Mouse (Mus musculus): ENCODE data around the gene Arpc1a. TPM values are rescaled to one million over a fixed set of nuclear protein-coding genes. Genes with fewer than 3 reads are reported as not detected.
A peak's percentile ranks its signal among the peaks of the same experiment; 100 is the strongest.
"Not testable (repeated sequence)": the region's sequence is repeated elsewhere in the genome, so short reads cannot be mapped to it uniquely, and the experiment has no call there.

Arpc1a gene
- 49.7 and 54.0 TPM in 2 replicates for polyA plus RNA-seq (2012; rRNA removed)

GRCm38 (mm10) chr5:145083632-145084451 lies at the start of gene Arpc1a, which contains the start of gene Kpna7:
TSS of gene Arpc1a (plus strand) at chr5:145083830.
TSS of gene Kpna7 (minus strand) at chr5:145084030.
- Histone ChIP-seq H3K4me3 (ENCODE audit: extremely low read depth, insufficient read depth, insufficient read length) (peak within 1 kb of the TSS; percentile 81), H3K27me3 (ENCODE audit: control insufficient read depth, insufficient read depth, low read length) (no peaks in the 10 kb centered on the region; the same call in 1 of the 2 replicates), H3K27ac (ENCODE audit: insufficient read depth, low read length) (peak within 1 kb of the TSS; percentile 30; the same call in 1 of the 2 replicates), H3K36me3 (ENCODE audit: control insufficient read depth, insufficient read depth, low read length) (no peaks in the 10 kb centered on the region), H3K4me1 (ENCODE audit: control insufficient read depth, insufficient read depth, insufficient read length) (peaks cover 9% of the 10 kb centered on the region; the same call in 1 of the 2 replicates)
- DNase-seq (ENCODE audit: low read depth in 1 of 2, low spot score in 2 of 2): peak; percentile 90 to 95
- WGBS: under 1% methylated on average over 54 of the region's 54 CpGs
- TF ChIP-seq POLR2A (IDR thresholded peaks at IDR 0.05; ENCODE audit: low read depth, low read length) (peak; percentile 64), CTCF (IDR thresholded peaks at IDR 0.05; ENCODE audit: extremely low read depth, insufficient read depth, insufficient read length, insufficient replicate concordance) (no peak)

GRCm38 (mm10) chr5:145041628-145042027 lies 42.0 kb upstream of the Arpc1a start:
- Histone ChIP-seq H3K27ac (ENCODE audit: insufficient read depth, low read length) (no peak overlapping the region), H3K27me3 (ENCODE audit: control insufficient read depth, insufficient read depth, low read length) (no peaks in the 10 kb centered on the region), H3K4me3 (ENCODE audit: extremely low read depth, insufficient read depth, insufficient read length) (no peak overlapping the region), H3K4me1 (ENCODE audit: control insufficient read depth, insufficient read depth, insufficient read length) (no peaks in the 10 kb centered on the region), H3K36me3 (ENCODE audit: control insufficient read depth, insufficient read depth, low read length) (no peaks in the 10 kb centered on the region)
- no peak for DNase-seq (ENCODE audit: low read depth in 1 of 2, low spot score in 2 of 2)
- 47% methylated on average over 4 of the region's 4 CpGs for WGBS
- TF ChIP-seq CTCF (IDR thresholded peaks at IDR 0.05; ENCODE audit: extremely low read depth, insufficient read depth, insufficient read length, insufficient replicate concordance): no peak
- TF ChIP-seq POLR2A (IDR thresholded peaks at IDR 0.05; ENCODE audit: low read depth, low read length): no peak

GRCm38 (mm10) chr5:145042690-145043089 lies 40.9 kb upstream of the Arpc1a start, which contains the start of gene 1700018F24Rik:
TSS of gene 1700018F24Rik (plus strand) at chr5:145042990.
- DNase-seq (ENCODE audit: low read depth in 1 of 2, low spot score in 2 of 2); H3K36me3 ChIP-seq (ENCODE audit: control insufficient read depth, insufficient read depth, low read length); H3K27ac ChIP-seq (ENCODE audit: insufficient read depth, low read length); H3K4me1 ChIP-seq (ENCODE audit: control insufficient read depth, insufficient read depth, insufficient read length); H3K27me3 ChIP-seq (ENCODE audit: control insufficient read depth, insufficient read depth, low read length); H3K4me3 ChIP-seq (ENCODE audit: extremely low read depth, insufficient read depth, insufficient read length): not testable (repeated sequence)
- WGBS: 42% methylated on average over 3 of the region's 3 CpGs

GRCm38 (mm10) chr5:145054187-145054586 lies 29.4 kb upstream of the Arpc1a start:
- not testable (repeated sequence) for H3K36me3 ChIP-seq (ENCODE audit: control insufficient read depth, insufficient read depth, low read length); H3K4me3 ChIP-seq (ENCODE audit: extremely low read depth, insufficient read depth, insufficient read length); H3K27ac ChIP-seq (ENCODE audit: insufficient read depth, low read length); H3K27me3 ChIP-seq (ENCODE audit: control insufficient read depth, insufficient read depth, low read length); DNase-seq (ENCODE audit: low read depth in 1 of 2, low spot score in 2 of 2); H3K4me1 ChIP-seq (ENCODE audit: control insufficient read depth, insufficient read depth, insufficient read length)
- 88% methylated on average over 3 of the region's 3 CpGs for whole genome bisulfite sequencing

DNA sequence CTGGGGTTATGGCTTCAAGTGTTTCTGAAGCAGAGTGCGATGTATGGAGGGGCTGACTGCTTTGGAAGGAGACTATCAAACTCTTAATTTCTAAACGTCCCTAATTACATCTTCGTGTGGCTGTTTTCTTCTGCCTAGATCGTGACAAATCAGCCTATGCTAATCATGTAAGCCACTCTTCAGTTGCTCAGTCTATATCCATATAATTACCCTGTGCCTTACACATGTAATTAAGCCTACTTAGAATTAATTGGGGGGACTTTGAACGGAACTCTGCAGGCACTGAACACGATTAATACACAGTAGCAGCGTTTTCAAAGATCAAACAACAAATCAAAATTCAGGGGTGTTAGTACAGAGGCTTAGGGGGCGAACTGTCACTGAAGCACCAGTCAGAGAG lies 25.7 kb upstream of the Arpc1a start:
- TF ChIP-seq POLR2A (IDR thresholded peaks at IDR 0.05; ENCODE audit: low read depth, low read length) (no peak), CTCF (IDR thresholded peaks at IDR 0.05; ENCODE audit: extremely low read depth, insufficient read depth, insufficient read length, insufficient replicate concordance) (no peak)
- H3K36me3 ChIP-seq (ENCODE audit: control insufficient read depth, insufficient read depth, low read length): no peaks in the 10 kb centered on the region
- no peak overlapping the region for H3K4me3 ChIP-seq (ENCODE audit: extremely low read depth, insufficient read depth, insufficient read length)
- H3K4me1 ChIP-seq (ENCODE audit: control insufficient read depth, insufficient read depth, insufficient read length): no peaks in the 10 kb centered on the region
- no peaks in the 10 kb centered on the region for H3K27me3 ChIP-seq (ENCODE audit: control insufficient read depth, insufficient read depth, low read length)
- no peak overlapping the region for H3K27ac ChIP-seq (ENCODE audit: insufficient read depth, low read length)
- WGBS: 83% methylated on average over 8 of the region's 8 CpGs
- no peak for DNase-seq (ENCODE audit: low read depth in 1 of 2, low spot score in 2 of 2)

DNA sequence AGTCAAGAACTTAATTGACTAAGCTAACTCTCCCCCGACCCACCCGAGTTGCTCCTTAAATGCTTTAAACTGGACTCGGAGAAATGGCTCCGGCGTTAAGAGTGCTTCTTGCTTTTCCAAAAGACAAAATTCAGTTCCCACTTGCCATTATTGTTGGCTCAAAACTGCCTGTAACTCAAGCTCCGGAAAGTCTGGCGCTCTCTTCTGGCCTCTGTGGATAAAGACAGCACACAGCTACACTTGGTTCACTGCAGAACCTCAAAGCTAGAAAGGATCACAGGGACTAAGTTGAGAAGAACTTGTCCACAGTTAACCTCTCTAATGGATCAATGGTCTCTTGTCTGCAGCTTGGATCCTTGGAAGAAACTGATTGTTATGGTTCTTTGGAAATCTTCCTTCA lies 24.9 kb upstream of the Arpc1a start:
- Histone ChIP-seq H3K27me3 (ENCODE audit: control insufficient read depth, insufficient read depth, low read length) (no peaks in the 10 kb centered on the region), H3K27ac (ENCODE audit: insufficient read depth, low read length) (no peak overlapping the region), H3K4me3 (ENCODE audit: extremely low read depth, insufficient read depth, insufficient read length) (no peak overlapping the region), H3K4me1 (ENCODE audit: control insufficient read depth, insufficient read depth, insufficient read length) (no peaks in the 10 kb centered on the region), H3K36me3 (ENCODE audit: control insufficient read depth, insufficient read depth, low read length) (no peaks in the 10 kb centered on the region)
- no peak for DNase-seq (ENCODE audit: low read depth in 1 of 2, low spot score in 2 of 2)
- no peak for TF ChIP-seq CTCF (IDR thresholded peaks at IDR 0.05; ENCODE audit: extremely low read depth, insufficient read depth, insufficient read length, insufficient replicate concordance)
- TF ChIP-seq POLR2A (IDR thresholded peaks at IDR 0.05; ENCODE audit: low read depth, low read length): no peak
- 89% methylated on average over 7 of the region's 7 CpGs for WGBS

- Histone ChIP-seq H3K27ac (ENCODE audit: insufficient read depth, low read length) (no peak overlapping the region), H3K4me1 (ENCODE audit: control insufficient read depth, insufficient read depth, insufficient read length) (no peaks in the 10 kb centered on the region), H3K27me3 (ENCODE audit: control insufficient read depth, insufficient read depth, low read length) (no peaks in the 10 kb centered on the region), H3K4me3 (ENCODE audit: extremely low read depth, insufficient read depth, insufficient read length) (no peak overlapping the region), H3K36me3 (ENCODE audit: control insufficient read depth, insufficient read depth, low read length) (no peaks in the 10 kb centered on the region)
- TF ChIP-seq POLR2A (IDR thresholded peaks at IDR 0.05; ENCODE audit: low read depth, low read length): no peak
- 78% methylated on average over 2 of the region's 2 CpGs for WGBS
- DNase-seq (ENCODE audit: low read depth in 1 of 2, low spot score in 2 of 2): no peak
Measured at GRCm38 (mm10) chr5:145059524-145059923, 24.1 kb upstream of the Arpc1a start.

All from spleen, adult 2 months (tissue).